Mouse (Mus musculus) limb, embryonic 12.5 days (tissue): ENCODE data around the gene Kcnip4. TPM values are rescaled to one million over a fixed set of nuclear protein-coding genes. Genes with fewer than 3 reads are reported as not detected.

Experiments
- ATAC-seq: fragments of 200-750 bp; cut with Nextera tagmentation; 2 replicates; pipeline ENCODE4 v1.8.0; 2017; ENCODE audit warnings: low read depth, moderate TSS enrichment; ENCODE audit not compliant: insufficient number of reproducible peaks, insufficient read depth, low FRiP score, low TSS enrichment
- H3K27ac ChIP-seq: fragments of 300-500 bp; sonication (generic); 2 replicates; pipeline ENCODE4 v1.5.1; 2016; ENCODE audit warnings: mild to moderate bottlenecking, moderate library complexity
- H3K27me3 ChIP-seq: fragments of 300-500 bp; sonication (generic); 2 replicates; pipeline ENCODE4 v1.6.1; 2016; ENCODE audit warnings: mild to moderate bottlenecking, moderate library complexity
- H3K36me3 ChIP-seq: fragments of 300-500 bp; sonication (generic); 2 replicates; pipeline ENCODE4 v1.6.1; 2016; ENCODE audit warnings: mild to moderate bottlenecking, moderate library complexity
- H3K4me1 ChIP-seq: fragments of 300-500 bp; sonication (generic); replicated peaks from 2 replicates; pipeline ENCODE4 v1.6.1; 2016
- H3K4me2 ChIP-seq: fragments of 300-500 bp; sonication (generic); 2 replicates; pipeline ENCODE4 v1.6.1; 2016; ENCODE audit warnings: mild to moderate bottlenecking, moderate library complexity
- H3K4me3 ChIP-seq: fragments of 300-500 bp; sonication (generic); replicated peaks from 2 replicates; pipeline ENCODE4 v1.5.1; 2016; ENCODE audit warnings: mild to moderate bottlenecking
- H3K9ac ChIP-seq: fragments of 300-500 bp; sonication (generic); replicated peaks from 2 replicates; pipeline ENCODE4 v1.6.1; 2016; ENCODE audit warnings: mild to moderate bottlenecking, moderate library complexity
- H3K9me3 ChIP-seq: fragments of 300-500 bp; sonication (generic); 2 replicates; pipeline ENCODE4 v1.6.1; 2016; ENCODE audit warnings: mild to moderate bottlenecking, moderate library complexity
- WGBS: fragments of 180-500 bp; shearing (Covaris S2); methylation state at CpG from one replicate; pipeline ENCODE4 v1.1.7; 2016; 5-methylcytosine and 5-hydroxymethylcytosine counted together
- polyA plus RNA-seq: library from polyadenylated mRNA; unstranded; fragments of >200 nt; fragmentation: Nextera tagmentation; extraction: Ambion mirVana; gene quantifications from 2 replicates; pipeline ENCODE4 v1.2.1, GENCODE M21; 2016

Kcnip4 gene
- polyA plus RNA-seq, 1 experiment from 2014 or later, result 1.9 TPM

- no peaks in the 10 kb centered on the region for H3K27me3 ChIP-seq
- no peak overlapping the region for H3K27ac ChIP-seq
- no peak overlapping the region for H3K4me3 ChIP-seq
- no peaks in the 10 kb centered on the region for H3K9me3 ChIP-seq
- no peak overlapping the region for H3K4me2 ChIP-seq
- H3K36me3 ChIP-seq, result no peaks in the 10 kb centered on the region
- H3K9ac ChIP-seq, result no peak overlapping the region
- ATAC-seq, result no peak
- 69% methylated on average over 2 of the region's 2 CpGs for WGBS
- H3K4me1 ChIP-seq, result no peaks in the 10 kb centered on the region
Measured at GRCm38 (mm10) chr5:48483112-48483511, 1041.6 kb downstream of the Kcnip4 start.

GRCm38 (mm10) chr5:48460221-48460620, 1064.5 kb downstream of the Kcnip4 start:
- Histone ChIP-seq H3K27me3 (no peaks in the 10 kb centered on the region), H3K4me1 (no peaks in the 10 kb centered on the region), H3K4me3 (no peak overlapping the region), H3K36me3 (no peaks in the 10 kb centered on the region), H3K9ac (no peak overlapping the region), H3K27ac (no peak overlapping the region), H3K9me3 (no peaks in the 10 kb centered on the region), H3K4me2 (no peak overlapping the region)
- WGBS, result 79% methylated on average over 2 of the region's 2 CpGs
- ATAC-seq, result no peak

DNA sequence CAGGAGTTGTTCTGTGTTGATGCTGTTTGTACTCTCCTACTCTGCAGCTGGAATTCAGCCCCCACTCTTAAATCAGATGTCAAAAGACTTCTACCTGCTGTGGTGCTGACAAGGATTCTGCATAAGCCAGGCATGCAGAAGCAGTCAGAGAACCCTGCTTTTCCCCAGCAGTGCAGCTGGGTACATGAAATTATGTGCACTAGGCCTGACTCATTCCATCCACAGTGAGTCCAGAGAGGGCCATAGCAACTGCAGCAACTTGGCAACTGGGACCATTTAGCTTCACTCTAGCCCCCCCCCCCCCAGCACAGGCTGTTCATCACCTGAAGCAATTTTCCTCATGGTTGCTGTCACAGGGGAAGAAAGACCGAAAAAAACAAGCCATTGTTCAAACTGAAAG, 1075.8 kb downstream of the Kcnip4 start:
- 83% methylated on average over 1 of the region's 1 CpGs for WGBS
- ATAC-seq, result no peak

DNA sequence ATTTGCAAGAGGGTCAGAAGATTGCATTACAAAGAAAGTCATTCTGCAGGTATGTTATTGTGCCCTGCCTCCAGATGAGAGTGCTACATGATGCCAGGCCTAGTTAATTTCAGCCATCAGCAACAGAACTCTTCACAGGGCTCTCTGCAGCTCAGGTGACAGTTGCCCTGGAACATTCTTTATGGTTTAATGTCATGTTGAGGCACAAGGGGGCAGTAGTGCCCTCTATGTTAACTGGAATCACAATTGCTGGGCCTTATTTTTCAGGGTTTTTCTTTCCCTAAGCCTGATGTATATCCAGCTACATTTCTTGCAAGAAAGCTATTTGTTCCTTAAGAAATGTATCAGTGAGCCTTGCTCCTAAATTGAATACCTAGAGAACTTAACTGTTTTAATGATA, 1094.2 kb downstream of the Kcnip4 start:
- Histone ChIP-seq H3K27me3 (no peaks in the 10 kb centered on the region), H3K4me2 (no peak overlapping the region)
- ATAC-seq, result no peak

More for the DNA sequence above, 1075.8 kb downstream of the Kcnip4 start:
- Histone ChIP-seq H3K9me3 (no peaks in the 10 kb centered on the region), H3K4me1 (no peaks in the 10 kb centered on the region), H3K27ac (no peak overlapping the region), H3K27me3 (no peaks in the 10 kb centered on the region), H3K4me2 (no peak overlapping the region), H3K36me3 (no peaks in the 10 kb centered on the region), H3K4me3 (no peak overlapping the region), H3K9ac (no peak overlapping the region)

GRCm38 (mm10) chr5:48421957-48422356, 1102.8 kb downstream of the Kcnip4 start:
- WGBS, result 74% methylated on average over 1 of the region's 1 CpGs
- H3K36me3 ChIP-seq, result no peaks in the 10 kb centered on the region
- ATAC-seq, result no peak
- no peaks in the 10 kb centered on the region for H3K27me3 ChIP-seq
- H3K4me3 ChIP-seq, result no peak overlapping the region
- H3K27ac ChIP-seq, result no peak overlapping the region
- no peak overlapping the region for H3K9ac ChIP-seq
- H3K4me1 ChIP-seq, result no peaks in the 10 kb centered on the region
- no peaks in the 10 kb centered on the region for H3K9me3 ChIP-seq
- H3K4me2 ChIP-seq, result no peak overlapping the region

More for the DNA sequence above, 1094.2 kb downstream of the Kcnip4 start:
- Histone ChIP-seq H3K4me3 (no peak overlapping the region), H3K9ac (no peak overlapping the region), H3K36me3 (no peaks in the 10 kb centered on the region), H3K4me1 (no peaks in the 10 kb centered on the region), H3K9me3 (no peaks in the 10 kb centered on the region), H3K27ac (no peak overlapping the region)

DNA sequence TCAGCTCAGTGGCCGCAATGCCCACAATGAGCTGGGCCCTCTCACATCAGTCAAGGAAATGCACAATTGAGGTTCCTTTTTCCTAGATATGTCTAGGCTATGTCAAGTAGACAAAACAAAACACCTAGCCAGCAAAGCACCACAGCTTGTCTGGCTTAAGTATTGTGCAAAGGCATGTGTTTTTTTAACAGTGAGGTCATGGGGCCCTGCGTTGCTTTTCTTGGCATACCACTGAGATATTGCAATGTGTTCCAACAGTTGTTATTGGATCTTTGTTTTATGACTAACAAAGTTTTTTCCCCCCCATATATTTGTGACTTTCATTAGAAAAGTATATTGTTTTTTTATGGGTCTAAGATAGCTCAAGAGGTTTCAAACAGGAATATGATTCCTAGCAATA, 1105.0 kb downstream of the Kcnip4 start:
- no peak overlapping the region for H3K27ac ChIP-seq
- no peak overlapping the region for H3K4me3 ChIP-seq
- WGBS, result 90% methylated on average over 2 of the region's 2 CpGs
- no peak for ATAC-seq
- no peaks in the 10 kb centered on the region for H3K4me1 ChIP-seq
- H3K9ac ChIP-seq, result no peak overlapping the region
- no peaks in the 10 kb centered on the region for H3K27me3 ChIP-seq
- no peaks in the 10 kb centered on the region for H3K9me3 ChIP-seq
- H3K4me2 ChIP-seq, result no peak overlapping the region
- no peaks in the 10 kb centered on the region for H3K36me3 ChIP-seq

- Histone ChIP-seq H3K9ac (no peak overlapping the region), H3K4me1 (peaks cover 9% of the 10 kb centered on the region), H3K36me3 (0 out of 2 replicates have a peak, but pooled peaks cover 3% of the 10 kb centered on the region), H3K27ac (no peak overlapping the region), H3K4me3 (no peak overlapping the region), H3K4me2 (no peak overlapping the region), H3K9me3 (no peaks in the 10 kb centered on the region), H3K27me3 (no peaks in the 10 kb centered on the region)
- 93% methylated on average over 4 of the region's 4 CpGs for WGBS
- no peak for ATAC-seq
Measured at GRCm38 (mm10) chr5:48412261-48412660, 1112.4 kb downstream of the Kcnip4 start.

DNA sequence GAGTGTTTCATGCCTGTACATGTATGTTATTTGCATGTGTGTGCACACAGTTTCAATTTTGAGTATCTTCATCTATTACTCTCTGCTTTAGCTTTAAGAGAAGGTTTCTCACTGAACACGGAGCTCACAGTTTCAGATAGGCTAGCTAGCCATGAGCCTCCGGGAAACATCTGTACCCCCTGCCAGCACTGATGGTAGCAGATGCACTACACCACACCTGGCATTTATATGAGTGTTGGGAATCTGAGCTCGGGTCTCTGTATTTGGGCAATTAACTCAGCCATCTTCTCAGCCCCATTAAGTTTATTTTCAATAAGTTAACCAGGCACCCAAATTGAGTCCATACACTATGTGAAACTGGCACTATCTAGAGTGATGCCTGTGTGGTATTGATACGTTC, 1113.2 kb downstream of the Kcnip4 start:
- Histone ChIP-seq H3K27me3 (no peaks in the 10 kb centered on the region), H3K4me3 (no peak overlapping the region), H3K36me3 (0 out of 2 replicates have a peak, but pooled peaks cover 3% of the 10 kb centered on the region), H3K4me2 (no peak overlapping the region), H3K9me3 (no peaks in the 10 kb centered on the region), H3K4me1 (peaks cover 12% of the 10 kb centered on the region), H3K27ac (no peak overlapping the region), H3K9ac (no peak overlapping the region)
- peak; percentile 73; the same call in 1 of the 2 replicates for ATAC-seq
- WGBS, result 29% methylated on average over 4 of the region's 4 CpGs

GRCm38 (mm10) chr5:48410348-48410747, 1114.4 kb downstream of the Kcnip4 start:
- Histone ChIP-seq H3K9ac (no peak overlapping the region), H3K4me2 (no peak overlapping the region), H3K4me1 (peaks cover 12% of the 10 kb centered on the region), H3K9me3 (no peaks in the 10 kb centered on the region), H3K27ac (no peak overlapping the region), H3K4me3 (no peak overlapping the region), H3K27me3 (no peaks in the 10 kb centered on the region), H3K36me3 (0 out of 2 replicates have a peak, but pooled peaks cover 3% of the 10 kb centered on the region)
- no peak for ATAC-seq
- WGBS, result 77% methylated on average over 5 of the region's 5 CpGs

GRCm38 (mm10) chr5:48408276-48408675, 1116.4 kb downstream of the Kcnip4 start:
- H3K4me1 ChIP-seq, result peaks cover 12% of the 10 kb centered on the region
- no peaks in the 10 kb centered on the region for H3K9me3 ChIP-seq
- no peak overlapping the region for H3K27ac ChIP-seq
- whole genome bisulfite sequencing, result 66% methylated on average over 4 of the region's 4 CpGs
- H3K27me3 ChIP-seq, result no peaks in the 10 kb centered on the region
- no peak for ATAC-seq
- no peak overlapping the region for H3K4me2 ChIP-seq
- no peak overlapping the region for H3K4me3 ChIP-seq
- H3K9ac ChIP-seq, result no peak overlapping the region
- 0 out of 2 replicates have a peak, but pooled peaks cover under 1% of the 10 kb centered on the region for H3K36me3 ChIP-seq

DNA sequence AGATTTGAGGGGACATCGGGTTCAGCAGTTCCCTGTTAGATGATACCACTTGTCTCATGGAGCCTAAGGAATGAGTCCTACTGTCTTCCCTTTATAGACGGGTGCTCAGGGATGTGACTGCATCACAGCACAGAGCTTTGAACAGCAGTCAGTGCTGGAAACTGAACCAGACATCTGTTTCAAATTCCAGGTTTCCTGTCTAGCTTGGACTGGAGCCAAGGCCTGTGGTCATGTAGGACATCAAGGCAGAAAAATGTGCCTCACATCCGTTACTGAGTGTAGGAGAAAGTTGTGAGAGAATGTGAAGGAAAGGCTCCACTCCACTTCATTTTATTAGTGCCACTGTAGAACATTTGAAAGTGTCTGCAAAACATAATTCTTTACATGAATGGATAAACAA, 1122.2 kb downstream of the Kcnip4 start:
- Histone ChIP-seq H3K27ac (peak overlapping the region; percentile 41; the same call in 1 of the 2 replicates), H3K27me3 (no peaks in the 10 kb centered on the region), H3K4me1 (peaks cover 17% of the 10 kb centered on the region), H3K4me2 (no peak overlapping the region), H3K9me3 (no peaks in the 10 kb centered on the region), H3K9ac (no peak overlapping the region), H3K4me3 (no peak overlapping the region), H3K36me3 (peaks cover 6% of the 10 kb centered on the region; the same call in 1 of the 2 replicates)
- WGBS, result 21% methylated on average over 3 of the region's 3 CpGs
- peak; percentile 68; the same call in 1 of the 2 replicates for ATAC-seq
